Mouse (Mus musculus): ENCODE results near the gene Ndrg3. TPM values are rescaled to one million over a fixed set of nuclear protein-coding genes. Genes with fewer than 3 reads are reported as not detected.

The Ndrg3 gene
- total and polyA plus RNA-seq, 3 experiments, result 14.3 to 139 (median 113) TPM

DNA sequence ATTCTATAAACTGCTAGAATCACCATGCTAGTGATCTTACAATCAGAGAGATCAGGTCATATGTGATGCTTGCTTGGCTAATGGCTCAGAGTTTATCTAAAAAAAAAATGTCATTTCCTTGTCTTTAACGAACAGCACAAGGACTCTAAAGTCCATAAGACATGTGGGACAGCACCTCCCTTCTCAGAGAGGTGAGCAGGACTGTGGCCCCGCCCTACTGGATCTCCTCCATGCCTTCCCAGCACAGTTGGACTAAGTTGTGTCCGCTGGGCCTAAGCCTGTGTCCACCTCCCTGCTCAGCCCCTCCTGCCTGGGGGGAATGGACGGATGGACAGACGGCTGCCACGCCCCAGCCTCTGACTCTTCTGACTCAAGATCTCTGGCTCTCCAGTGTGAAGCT lies 56.9 kb downstream of the Ndrg3 start:
- TF ChIP-seq CTCF (IDR thresholded peaks at IDR 0.05; ENCODE audit: low read depth, low read length) (no peak), POLR2AphosphoS5 (IDR thresholded peaks at IDR 0.05; ENCODE audit: insufficient replicate concordance, low read depth, low read length) (no peak), GATA1 (IDR thresholded peaks at IDR 0.05; ENCODE audit: borderline replicate concordance, low read length) (no peak), TAL1 (conservative IDR thresholded peaks at IDR 0.05; ENCODE audit: low read depth, low read length) (no peak), GATA2 (IDR thresholded peaks at IDR 0.05; ENCODE audit: borderline replicate concordance, low read depth, low read length) (no peak)
- no peak overlapping the region for H3K4me3 ChIP-seq (ENCODE audit: low read depth, low read length)
- H3K9me3 ChIP-seq (replicated peaks), result no peaks in the 10 kb centered on the region
- peaks cover 23% of the 10 kb centered on the region for H3K4me1 ChIP-seq (ENCODE audit: insufficient read depth, low read depth, low read length)
- H3K36me3 ChIP-seq (replicated peaks), result peaks cover 91% of the 10 kb centered on the region
- H3K27me3 ChIP-seq (ENCODE audit: insufficient read depth, low read length), result no peaks in the 10 kb centered on the region
- DNase-seq (ENCODE audit: low spot score) (no peak), ATAC-seq (ENCODE audit: extremely low read depth, insufficient number of reproducible peaks, low FRiP score, poor library complexity, severe bottlenecking) (no peak)

DNA sequence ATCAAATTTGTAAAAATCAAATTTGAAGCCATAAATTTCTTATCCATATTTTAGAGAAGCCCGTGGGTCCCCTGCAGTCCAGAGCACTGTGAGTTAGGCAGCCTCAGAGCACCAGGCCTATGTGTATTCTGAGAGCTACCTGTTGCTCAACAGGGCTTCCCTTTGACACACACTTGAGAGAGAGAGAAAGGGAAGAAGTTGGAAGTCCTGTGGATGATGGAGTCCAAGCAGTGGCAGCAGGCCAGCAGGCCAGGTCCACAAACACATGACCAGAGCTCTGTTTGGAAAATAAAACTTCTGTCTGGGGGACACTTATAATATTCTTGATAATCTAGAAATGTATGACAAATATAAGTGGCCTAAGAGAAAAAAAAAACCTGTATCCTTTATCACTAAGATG lies 58.4 kb downstream of the Ndrg3 start:
- ATAC-seq (ENCODE audit: extremely low read depth, insufficient number of reproducible peaks, low FRiP score, poor library complexity, severe bottlenecking) (no peak), DNase-seq (ENCODE audit: low spot score) (no peak)
- Histone ChIP-seq H3K36me3 (replicated peaks) (peaks cover 90% of the 10 kb centered on the region), H3K4me1 (ENCODE audit: insufficient read depth, low read depth, low read length) (peaks cover 39% of the 10 kb centered on the region), H3K9me3 (replicated peaks) (no peaks in the 10 kb centered on the region), H3K27me3 (ENCODE audit: insufficient read depth, low read length) (no peaks in the 10 kb centered on the region), H3K4me3 (ENCODE audit: low read depth, low read length) (no peak overlapping the region)
- TF ChIP-seq TAL1 (conservative IDR thresholded peaks at IDR 0.05; ENCODE audit: low read depth, low read length) (no peak), POLR2AphosphoS5 (IDR thresholded peaks at IDR 0.05; ENCODE audit: insufficient replicate concordance, low read depth, low read length) (no peak), GATA1 (IDR thresholded peaks at IDR 0.05; ENCODE audit: borderline replicate concordance, low read length) (no peak), CTCF (IDR thresholded peaks at IDR 0.05; ENCODE audit: low read depth, low read length) (no peak), GATA2 (IDR thresholded peaks at IDR 0.05; ENCODE audit: borderline replicate concordance, low read depth, low read length) (no peak)

DNA sequence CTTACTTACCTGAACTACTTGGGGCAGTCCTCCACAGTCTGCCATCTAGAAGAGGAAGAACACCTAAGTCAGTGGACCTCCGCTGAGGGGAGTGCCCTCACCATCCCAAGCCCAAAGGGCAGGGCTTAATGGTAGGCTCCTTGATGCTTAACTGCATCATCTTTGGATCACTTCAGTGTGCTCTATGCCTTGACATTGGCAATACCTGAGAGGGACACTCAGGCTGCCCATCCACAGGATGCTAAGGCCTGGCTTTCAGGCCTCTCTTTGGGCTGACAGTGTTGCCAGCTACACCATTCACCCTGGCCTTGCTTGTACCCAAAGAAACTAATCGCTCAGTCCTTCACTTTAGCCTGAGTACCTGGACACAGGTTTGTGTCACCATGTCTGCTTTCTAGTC lies 60.4 kb downstream of the Ndrg3 start:
- Histone ChIP-seq H3K9me3 (replicated peaks) (no peaks in the 10 kb centered on the region), H3K27me3 (ENCODE audit: insufficient read depth, low read length) (no peaks in the 10 kb centered on the region), H3K4me1 (ENCODE audit: insufficient read depth, low read depth, low read length) (peaks cover 57% of the 10 kb centered on the region), H3K36me3 (replicated peaks) (peaks cover 93% of the 10 kb centered on the region), H3K4me3 (ENCODE audit: low read depth, low read length) (no peak overlapping the region)
- ATAC-seq (ENCODE audit: extremely low read depth, insufficient number of reproducible peaks, low FRiP score, poor library complexity, severe bottlenecking) (no peak), DNase-seq (ENCODE audit: low spot score) (no peak)
- no peak for TF ChIP-seq TAL1 (conservative IDR thresholded peaks at IDR 0.05; ENCODE audit: low read depth, low read length)
- TF ChIP-seq GATA1 (IDR thresholded peaks at IDR 0.05; ENCODE audit: borderline replicate concordance, low read length), result no peak
- no peak for TF ChIP-seq GATA2 (IDR thresholded peaks at IDR 0.05; ENCODE audit: borderline replicate concordance, low read depth, low read length)
- no peak for TF ChIP-seq POLR2AphosphoS5 (IDR thresholded peaks at IDR 0.05; ENCODE audit: insufficient replicate concordance, low read depth, low read length)
- no peak for TF ChIP-seq CTCF (IDR thresholded peaks at IDR 0.05; ENCODE audit: low read depth, low read length)

DNA sequence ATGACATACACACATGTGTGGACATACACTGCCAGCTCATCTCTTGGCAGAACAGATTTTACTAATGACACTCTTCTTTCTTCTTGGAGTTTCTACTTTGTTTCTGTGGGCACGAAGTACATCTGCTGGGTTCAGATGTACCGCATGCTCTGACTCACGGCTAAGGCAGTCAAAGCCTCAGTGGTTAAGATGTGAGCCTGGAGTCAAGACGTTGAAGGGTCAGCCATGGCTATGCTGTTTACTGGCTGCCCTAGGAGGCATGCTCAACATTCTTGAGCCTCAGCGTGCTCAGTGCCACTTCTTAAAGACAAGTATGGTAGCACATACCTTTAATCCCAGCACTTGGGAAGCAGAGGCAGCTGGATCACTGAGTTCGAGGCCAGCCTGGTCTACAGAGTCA lies 61.3 kb downstream of the Ndrg3 start:
- H3K4me1 ChIP-seq (ENCODE audit: insufficient read depth, low read depth, low read length), result peaks cover 61% of the 10 kb centered on the region
- peaks cover 93% of the 10 kb centered on the region for H3K36me3 ChIP-seq (replicated peaks)
- no peak overlapping the region for H3K4me3 ChIP-seq (ENCODE audit: low read depth, low read length)
- ATAC-seq (ENCODE audit: extremely low read depth, insufficient number of reproducible peaks, low FRiP score, poor library complexity, severe bottlenecking) (no peak), DNase-seq (ENCODE audit: low spot score) (no peak)
- H3K27me3 ChIP-seq (ENCODE audit: insufficient read depth, low read length), result no peaks in the 10 kb centered on the region
- peaks cover 4% of the 10 kb centered on the region for H3K9me3 ChIP-seq (replicated peaks)
- no peak for TF ChIP-seq POLR2AphosphoS5 (IDR thresholded peaks at IDR 0.05; ENCODE audit: insufficient replicate concordance, low read depth, low read length)
- no peak for TF ChIP-seq GATA2 (IDR thresholded peaks at IDR 0.05; ENCODE audit: borderline replicate concordance, low read depth, low read length)
- TF ChIP-seq GATA1 (IDR thresholded peaks at IDR 0.05; ENCODE audit: borderline replicate concordance, low read length), result no peak
- no peak for TF ChIP-seq CTCF (IDR thresholded peaks at IDR 0.05; ENCODE audit: low read depth, low read length)
- TF ChIP-seq TAL1 (conservative IDR thresholded peaks at IDR 0.05; ENCODE audit: low read depth, low read length), result no peak

DNA sequence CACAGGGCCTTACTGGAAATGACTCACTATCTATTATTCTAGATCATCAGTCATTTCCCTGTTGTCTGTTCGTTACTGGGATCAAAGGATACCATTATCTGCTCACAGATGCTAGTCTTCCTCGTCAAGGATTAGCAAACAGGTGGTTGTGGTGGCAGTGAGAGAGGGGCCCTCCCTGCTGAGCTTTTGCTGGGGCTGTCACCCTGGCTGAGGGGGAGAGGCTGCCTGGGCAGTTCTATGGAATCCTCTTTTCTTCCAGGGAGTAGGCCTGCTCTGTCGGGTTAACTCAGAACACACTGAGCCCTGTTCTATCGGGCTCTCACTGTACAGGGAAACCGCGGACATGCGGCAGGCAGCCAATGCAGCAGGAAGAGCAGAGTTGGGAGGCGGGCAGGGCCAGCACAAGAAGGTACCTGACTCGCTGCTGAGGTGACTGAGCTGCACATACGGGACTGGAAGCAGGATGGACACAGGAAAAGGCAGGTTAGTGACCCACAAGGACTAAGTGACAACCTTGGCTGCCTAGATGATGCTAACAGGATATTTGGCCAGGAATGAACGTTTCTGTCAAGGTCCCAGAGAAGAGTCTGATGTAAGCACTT lies 62.2 kb downstream of the Ndrg3 start:
- ATAC-seq (ENCODE audit: extremely low read depth, insufficient number of reproducible peaks, low FRiP score, poor library complexity, severe bottlenecking) (peak; percentile 32), DNase-seq (ENCODE audit: low spot score) (peak; percentile 57)
- H3K27me3 ChIP-seq (ENCODE audit: insufficient read depth, low read length), result no peaks in the 10 kb centered on the region
- peaks cover 5% of the 10 kb centered on the region for H3K9me3 ChIP-seq (replicated peaks)
- peaks cover 66% of the 10 kb centered on the region for H3K4me1 ChIP-seq (ENCODE audit: insufficient read depth, low read depth, low read length)
- H3K4me3 ChIP-seq (ENCODE audit: low read depth, low read length), result peak overlapping the region; percentile 62
- TF ChIP-seq GATA1 (IDR thresholded peaks at IDR 0.05; ENCODE audit: borderline replicate concordance, low read length) (no peak), TAL1 (conservative IDR thresholded peaks at IDR 0.05; ENCODE audit: low read depth, low read length) (peak; percentile 45; the same call in 1 of the 2 replicates), POLR2AphosphoS5 (IDR thresholded peaks at IDR 0.05; ENCODE audit: insufficient replicate concordance, low read depth, low read length) (no peak)
- peaks cover 85% of the 10 kb centered on the region for H3K36me3 ChIP-seq (replicated peaks)

DNA sequence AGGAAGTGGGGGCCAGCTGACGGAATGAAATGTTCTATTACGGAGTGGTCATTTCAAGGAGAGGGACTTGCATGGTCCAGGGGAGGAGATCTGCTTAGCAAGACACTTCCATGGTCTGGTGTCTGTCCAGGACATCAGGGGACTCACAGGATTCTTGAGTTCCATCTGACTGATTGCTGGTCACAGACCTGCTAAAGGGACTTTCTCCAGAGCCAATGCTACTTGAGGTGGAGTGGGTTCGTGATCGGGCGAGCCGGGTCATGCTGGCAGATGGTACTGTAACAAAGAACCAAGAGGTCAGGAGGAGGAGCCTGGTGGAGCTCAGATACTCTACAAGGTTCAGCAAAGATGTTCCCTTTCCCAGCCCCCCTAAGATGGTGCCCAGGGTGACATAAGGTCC lies 63.2 kb downstream of the Ndrg3 start:
- no peak for ATAC-seq (ENCODE audit: extremely low read depth, insufficient number of reproducible peaks, low FRiP score, poor library complexity, severe bottlenecking)
- peaks cover 77% of the 10 kb centered on the region for H3K36me3 ChIP-seq (replicated peaks)
- H3K9me3 ChIP-seq (replicated peaks), result peaks cover 5% of the 10 kb centered on the region
- H3K4me1 ChIP-seq (ENCODE audit: insufficient read depth, low read depth, low read length), result peaks cover 74% of the 10 kb centered on the region
- TF ChIP-seq GATA2 (IDR thresholded peaks at IDR 0.05; ENCODE audit: borderline replicate concordance, low read depth, low read length) (no peak), CTCF (IDR thresholded peaks at IDR 0.05; ENCODE audit: low read depth, low read length) (no peak)
- H3K4me3 ChIP-seq (ENCODE audit: low read depth, low read length), result no peak overlapping the region
- no peaks in the 10 kb centered on the region for H3K27me3 ChIP-seq (ENCODE audit: insufficient read depth, low read length)
- DNase-seq (ENCODE audit: low spot score), result no peak

All from G1E (cell line).